Mouse (Mus musculus) c-Kit-negative CD71-positive TER-119-positive erythroid progenitor cells, embryonic 14.5 days (primary cell): ENCODE results near the gene Ryr2.

Source experiments
- DNase-seq: peaks from one replicate; pipeline ENCODE4 v3.0.0-alpha.2; 2013; ENCODE audit warnings: low read depth, low spot score

Gene Ryr2

GRCm38 (mm10) chr13:12037241-12037640, 69.5 kb downstream of the Ryr2 start:
- no peak for DNase-seq

- DNase-seq, result no peak
Observed at GRCm38 (mm10) chr13:12036834-12037233, 69.9 kb downstream of the Ryr2 start.

GRCm38 (mm10) chr13:12033914-12034313, 72.8 kb downstream of the Ryr2 start:
- DNase-seq, result no peak

- no peak for DNase-seq
Observed at GRCm38 (mm10) chr13:12033272-12033671, 73.5 kb downstream of the Ryr2 start.

GRCm38 (mm10) chr13:12029841-12030240, 76.9 kb downstream of the Ryr2 start:
- DNase-seq, result no peak

GRCm38 (mm10) chr13:12029326-12029725, 77.4 kb downstream of the Ryr2 start:
- no peak for DNase-seq

- DNase-seq, result no peak
Observed at GRCm38 (mm10) chr13:12018046-12018445, 88.7 kb downstream of the Ryr2 start.

- no peak for DNase-seq
Observed at GRCm38 (mm10) chr13:12013986-12014385, 92.8 kb downstream of the Ryr2 start.

GRCm38 (mm10) chr13:12008995-12009689, 97.6 kb downstream of the Ryr2 start:
- no peak for DNase-seq

- DNase-seq, result no peak
Observed at GRCm38 (mm10) chr13:12007579-12007978, 99.2 kb downstream of the Ryr2 start.

GRCm38 (mm10) chr13:12001891-12002294, 104.9 kb downstream of the Ryr2 start:
- DNase-seq, result no peak

GRCm38 (mm10) chr13:11999851-12000250, 106.9 kb downstream of the Ryr2 start:
- no peak for DNase-seq

GRCm38 (mm10) chr13:11997366-11997765, 109.4 kb downstream of the Ryr2 start:
- no peak for DNase-seq

GRCm38 (mm10) chr13:11987556-11987955, 119.2 kb downstream of the Ryr2 start:
- no peak for DNase-seq

GRCm38 (mm10) chr13:11985056-11985455, 121.7 kb downstream of the Ryr2 start:
- no peak for DNase-seq

- DNase-seq, result no peak
Observed at GRCm38 (mm10) chr13:11978997-11979396, 127.7 kb downstream of the Ryr2 start.

GRCm38 (mm10) chr13:11978359-11978758, 128.4 kb downstream of the Ryr2 start:
- no peak for DNase-seq

- DNase-seq, result no peak
Observed at GRCm38 (mm10) chr13:11977606-11978005, 129.1 kb downstream of the Ryr2 start.

GRCm38 (mm10) chr13:11964391-11964790, 142.4 kb downstream of the Ryr2 start:
- no peak for DNase-seq

- DNase-seq, result no peak
Observed at GRCm38 (mm10) chr13:11959488-11960174, 147.1 kb downstream of the Ryr2 start.

- no peak for DNase-seq
Observed at GRCm38 (mm10) chr13:11958854-11959253, 147.9 kb downstream of the Ryr2 start.

GRCm38 (mm10) chr13:11958271-11958670, 148.5 kb downstream of the Ryr2 start:
- DNase-seq, result no peak

GRCm38 (mm10) chr13:11951951-11952350, 154.8 kb downstream of the Ryr2 start:
- no peak for DNase-seq
